Mouse (Mus musculus): ENCODE measurements at regions not wholly inside any gene's neighbourhood (a gene's known extent, or its start where the extent isn't known, plus 50 kb on each side); places are given as distances from the start of the nearest gene placed in this dataset.

GRCm38 (mm10) chr11:56827499-56827898 lies 183.7 kb upstream of the Gria1 start:
- TF ChIP-seq CTCF (IDR thresholded peaks at IDR 0.05) = no peak
- no peak for TF ChIP-seq EP300 (IDR thresholded peaks at IDR 0.05)

All from lung, postnatal 0 days (tissue).